Mouse (Mus musculus): ENCODE measurements around the gene Wdcp. TPM values are rescaled to one million over a fixed set of nuclear protein-coding genes. Genes with fewer than 3 reads are reported as not detected.
"Not testable (repeated sequence)": the region's sequence is repeated elsewhere in the genome, so short reads cannot be mapped to it uniquely, and the experiment has no call there.

The Wdcp gene
- 1 to 10 TPM; 7.3 to 8.4 TPM for total RNA-seq (2021)
- long read RNA-seq, experiment 1, full-length matches to known transcripts: 3 of 4 reads
- long read RNA-seq, experiment 1, partial matches to known transcripts: 0 of 4 reads
- long read RNA-seq, experiment 1, other reads (novel, unspliced or antisense): 1 of 4 reads
- long read RNA-seq, experiment 2, partial matches to known transcripts: 0 of 1 reads
- long read RNA-seq, experiment 2, other reads (novel, unspliced or antisense): 0 of 1 reads

DNA sequence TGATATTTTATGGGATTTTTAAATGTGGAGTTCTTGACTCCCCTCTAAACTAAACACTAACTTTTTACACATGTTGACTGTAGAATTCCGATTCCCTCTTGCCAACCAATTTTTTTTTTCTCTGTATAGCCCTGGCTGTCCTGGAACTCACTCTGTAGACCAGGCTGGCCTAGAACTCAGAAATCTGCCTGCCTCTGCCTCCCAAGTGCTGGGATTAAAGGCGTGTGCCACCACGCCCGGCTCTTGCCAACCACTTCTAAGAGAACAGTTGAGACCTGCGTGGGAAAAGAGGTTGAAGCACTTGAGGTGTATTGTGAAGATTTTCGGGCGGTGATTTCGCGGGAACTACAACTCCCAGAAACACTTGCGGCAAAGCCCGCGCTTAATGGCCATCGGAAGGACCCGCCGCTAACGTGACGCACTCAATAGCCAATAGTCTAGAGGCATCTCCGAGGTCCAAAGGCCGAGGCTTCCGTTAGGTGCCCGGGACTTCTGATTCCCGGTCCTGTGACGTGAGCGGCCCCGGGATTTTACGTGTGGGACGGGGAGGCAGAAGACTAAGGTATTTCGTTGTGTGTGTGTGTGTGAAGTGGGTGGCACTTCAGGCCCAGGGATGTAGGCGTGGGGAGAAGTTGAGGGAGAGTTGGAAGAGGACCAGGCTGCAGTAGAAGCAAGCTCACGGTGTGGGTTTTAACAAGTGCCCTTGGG is at the start of gene Wdcp:
Gene Wdcp, plus strand, starts transcription at position 414 of the 708 bp plus-strand sequence.
- peak; percentile 94 to 96 for DNase-seq

DNA sequence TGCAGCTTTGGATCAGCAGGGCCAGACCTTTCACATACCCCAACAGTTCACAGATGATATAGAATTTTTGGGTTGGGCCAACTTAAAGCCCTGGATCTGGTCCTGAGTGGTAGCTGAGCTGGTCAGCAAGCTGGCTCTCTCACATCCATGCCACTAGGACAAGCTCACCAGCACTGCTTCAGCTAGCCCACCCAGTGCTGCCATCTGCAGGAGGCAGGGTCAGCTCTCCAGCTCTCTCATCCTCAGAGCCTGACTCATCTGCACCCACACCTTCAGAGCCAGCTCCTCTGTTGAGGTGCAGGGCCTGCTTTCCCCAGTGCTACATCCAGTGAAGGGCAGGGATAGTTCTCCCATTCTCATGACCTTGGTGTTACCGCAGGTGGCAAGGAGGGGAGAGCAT is 49.4 kb upstream of the Wdcp start:
- DNase-seq: no peak

DNA sequence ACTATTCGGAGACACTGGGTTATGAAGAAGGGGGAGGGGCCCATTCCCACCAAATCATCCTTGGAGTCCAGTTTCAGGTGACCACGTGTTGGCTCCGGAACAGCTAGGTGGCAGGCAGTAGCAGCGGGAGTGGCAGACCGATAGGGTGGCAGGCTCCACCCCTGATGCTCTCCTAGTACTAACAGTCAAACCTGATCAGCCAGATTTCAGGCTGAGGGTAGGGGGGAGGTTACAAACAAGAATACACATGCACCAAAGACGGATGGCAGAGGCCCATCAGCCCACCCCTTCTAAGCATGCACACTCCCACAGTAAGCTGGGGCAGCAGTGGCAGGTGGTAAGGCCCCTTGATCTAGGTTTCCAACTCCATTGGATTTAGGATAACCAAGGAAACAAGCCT is 45.6 kb upstream of the Wdcp start:
- DNase-seq: not testable (repeated sequence)

DNA sequence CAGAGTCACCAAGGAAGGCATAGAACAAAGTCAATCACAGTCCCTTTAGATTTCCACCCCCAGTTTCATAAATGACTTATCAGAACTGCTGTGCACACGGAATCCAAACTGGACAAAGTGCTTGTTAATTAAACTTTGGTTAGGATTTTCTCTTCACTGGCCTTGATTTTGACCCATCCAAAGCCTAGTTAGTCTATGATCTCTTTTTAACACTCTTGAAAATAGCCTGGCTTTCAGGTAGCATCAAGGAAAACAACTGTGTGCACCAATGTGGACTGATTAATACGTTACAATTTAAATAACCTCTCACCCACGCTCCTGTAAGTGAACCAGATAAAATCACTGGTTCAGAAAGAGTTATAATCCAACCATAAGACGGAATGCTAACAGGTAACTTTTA is 32.1 kb upstream of the Wdcp start:
- DNase-seq: no peak

DNA sequence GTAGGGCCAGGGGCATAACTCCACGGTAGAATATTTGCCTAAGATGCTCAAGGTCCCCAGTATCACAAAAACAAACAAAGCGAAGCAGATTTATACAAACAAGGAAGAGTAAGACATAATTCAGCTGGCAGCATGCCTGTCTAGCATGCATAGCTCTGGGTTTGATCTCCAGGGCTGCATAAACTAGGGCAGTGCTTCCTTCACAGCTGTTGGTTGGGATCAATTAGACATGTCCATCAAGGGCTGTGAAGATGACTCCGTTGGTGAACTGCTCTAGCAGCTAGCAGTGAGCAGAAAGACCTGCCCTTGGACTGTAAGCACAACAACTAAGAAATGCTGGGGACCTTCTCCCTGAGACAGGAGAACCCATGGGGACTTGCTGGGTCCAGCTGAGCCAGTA is 31.4 kb upstream of the Wdcp start:
- no peak for DNase-seq

DNA sequence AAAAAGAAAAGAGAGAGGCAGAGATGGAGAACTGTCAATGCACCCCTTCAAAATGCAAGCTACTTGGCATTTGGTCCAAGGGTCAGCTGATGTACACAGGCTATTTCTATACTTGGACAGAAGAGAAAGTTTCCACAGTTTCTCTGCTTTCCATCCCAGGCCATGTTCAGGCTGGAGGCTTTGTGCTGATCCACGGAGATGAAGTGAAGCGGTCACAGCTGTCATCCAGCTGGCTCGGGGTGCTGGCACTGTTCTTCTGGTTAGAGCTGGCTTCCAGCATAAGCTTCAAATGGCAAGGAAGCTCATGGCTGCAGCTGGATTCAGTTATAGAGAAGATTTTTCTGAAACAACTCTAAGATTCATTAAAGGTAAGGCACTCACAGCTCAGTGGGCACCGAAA is 29.5 kb upstream of the Wdcp start:
- peak in 1 of 2 experiments; percentile 8 for DNase-seq

DNA sequence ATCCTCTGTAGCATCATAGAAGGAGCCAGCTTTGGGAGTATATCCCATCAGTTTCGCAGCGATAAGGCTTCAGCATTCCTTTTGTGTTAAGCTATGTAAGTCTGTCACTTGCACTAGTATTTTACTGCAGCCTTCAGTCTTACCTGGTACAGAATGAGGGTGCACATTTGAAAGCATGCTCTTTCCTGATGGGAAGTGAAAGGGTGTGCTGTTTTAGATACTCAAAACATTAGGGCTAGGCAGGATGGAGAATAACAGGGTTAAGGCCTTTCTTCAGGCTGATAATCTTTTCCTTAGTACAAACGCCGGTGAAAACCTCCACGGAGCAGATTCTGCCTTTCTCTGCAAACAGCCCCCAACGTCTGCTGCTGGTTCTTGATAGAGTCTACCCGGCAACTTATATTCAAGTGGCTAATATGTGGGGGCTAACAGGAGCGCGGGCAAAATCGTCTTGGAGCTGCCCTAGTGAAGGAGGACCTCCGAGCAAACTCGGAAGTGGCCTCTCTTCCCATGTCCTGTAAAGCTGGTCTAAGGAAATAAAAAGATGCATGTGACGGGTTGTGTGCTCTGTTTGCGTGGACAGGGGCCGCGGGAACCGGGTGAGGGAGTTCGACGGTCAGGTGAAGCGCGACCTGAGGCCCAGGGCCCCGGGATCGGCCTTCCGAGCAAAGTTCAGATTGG is 26.3 kb upstream of the Wdcp start:
- DNase-seq: peak in 1 of 2 experiments; percentile 6

DNA sequence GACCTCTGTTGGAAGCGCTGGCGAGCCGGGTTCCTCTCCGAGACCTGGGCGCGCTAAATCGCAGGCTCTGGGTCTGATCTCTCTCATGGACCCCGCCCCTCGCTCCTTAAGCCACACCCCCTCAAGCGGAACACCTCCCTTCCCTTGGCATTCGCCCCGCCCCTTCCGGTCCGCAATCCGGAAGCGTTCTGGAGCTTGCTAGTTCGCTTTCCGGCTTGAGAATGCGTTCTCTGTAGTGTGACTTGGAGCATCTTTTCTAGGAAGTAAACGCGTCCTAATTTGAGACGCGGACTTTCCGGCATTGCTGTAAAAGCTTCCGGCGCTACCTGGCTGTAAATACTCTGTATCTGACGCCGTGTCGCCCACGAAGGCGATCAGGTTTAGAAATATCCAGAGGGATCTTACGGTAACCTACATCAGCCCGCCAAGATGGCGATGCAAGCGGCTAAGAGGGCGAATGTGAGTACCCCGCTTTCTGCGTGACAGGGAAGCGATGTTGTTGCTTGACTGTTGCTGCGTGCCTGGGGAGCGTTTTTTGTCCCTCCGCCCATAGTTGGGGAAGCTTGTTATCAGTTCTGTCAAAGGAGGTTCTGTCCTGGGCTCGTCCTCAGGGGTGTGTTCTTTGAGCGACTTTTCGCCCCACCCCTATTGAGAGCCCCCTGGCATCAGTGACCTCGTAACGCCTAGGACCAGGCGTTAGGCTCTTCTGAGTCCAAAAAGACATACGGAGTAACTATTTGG is 25.6 kb upstream of the Wdcp start, which contains the start of gene Sf3b6:
Gene Sf3b6, plus strand, starts transcription at position 184 of the 741 bp plus-strand sequence.
- peak; percentile 98 to 100 for DNase-seq

DNA sequence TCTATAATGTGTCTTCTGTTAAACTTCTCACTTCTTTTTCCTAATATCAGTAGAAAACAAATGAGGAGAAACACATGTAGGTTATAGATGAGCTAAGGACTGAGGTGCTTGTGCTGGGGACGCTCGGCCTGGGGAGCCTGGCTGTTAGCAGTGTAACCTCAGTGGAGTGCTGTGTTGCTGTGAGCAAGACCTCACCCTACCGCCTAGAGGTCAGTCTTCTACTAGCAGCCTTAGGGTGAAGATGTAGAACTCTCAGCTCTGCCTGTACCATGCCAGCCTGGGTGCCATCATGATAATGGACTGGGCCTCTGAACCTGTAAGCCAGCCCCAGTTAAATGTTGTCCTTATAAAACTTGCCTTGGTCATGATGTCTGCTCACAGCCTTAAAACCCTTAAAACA is 15.8 kb upstream of the Wdcp start:
- DNase-seq: no peak

DNA sequence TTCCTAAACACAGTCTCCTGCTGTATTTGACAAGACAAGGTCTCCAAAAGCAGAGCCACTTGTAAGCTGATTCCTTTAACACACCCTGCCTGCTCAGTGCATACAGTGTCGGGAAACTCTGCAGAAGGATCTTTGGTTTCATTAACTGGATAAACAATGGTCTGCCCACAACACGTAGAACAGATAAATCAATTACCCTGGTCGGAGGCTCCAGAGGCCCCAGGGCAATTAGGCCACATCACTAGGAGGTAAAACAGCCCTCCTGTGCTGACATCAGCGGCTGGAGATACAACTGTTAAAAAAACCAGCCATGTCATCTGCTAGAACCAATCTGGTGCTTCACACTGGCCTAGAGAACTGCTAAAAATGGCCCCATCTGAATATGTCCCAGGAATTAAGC is 6.1 kb upstream of the Wdcp start:
- DNase-seq: no peak

DNA sequence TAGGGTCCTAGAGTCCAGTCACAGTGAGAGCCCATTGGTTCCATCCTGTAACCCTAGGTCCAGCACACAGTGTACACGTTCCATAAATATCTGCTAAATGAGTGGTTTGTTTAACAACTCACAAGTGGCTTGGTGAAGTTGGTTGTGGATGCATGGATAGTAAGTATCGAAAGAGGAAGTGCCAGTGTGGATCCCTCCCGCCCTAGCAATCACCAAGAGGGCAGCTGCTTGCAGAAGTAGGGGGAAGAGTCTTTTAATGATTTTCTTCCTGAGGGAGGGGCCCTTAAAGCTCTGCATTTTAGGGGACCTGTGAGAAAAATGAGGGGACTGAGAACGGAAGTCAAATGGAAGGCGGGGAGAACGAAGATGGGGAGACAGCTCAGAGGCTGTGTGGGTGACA is 3.1 kb upstream of the Wdcp start:
- DNase-seq: peak in 1 of 2 experiments; percentile 36

DNA sequence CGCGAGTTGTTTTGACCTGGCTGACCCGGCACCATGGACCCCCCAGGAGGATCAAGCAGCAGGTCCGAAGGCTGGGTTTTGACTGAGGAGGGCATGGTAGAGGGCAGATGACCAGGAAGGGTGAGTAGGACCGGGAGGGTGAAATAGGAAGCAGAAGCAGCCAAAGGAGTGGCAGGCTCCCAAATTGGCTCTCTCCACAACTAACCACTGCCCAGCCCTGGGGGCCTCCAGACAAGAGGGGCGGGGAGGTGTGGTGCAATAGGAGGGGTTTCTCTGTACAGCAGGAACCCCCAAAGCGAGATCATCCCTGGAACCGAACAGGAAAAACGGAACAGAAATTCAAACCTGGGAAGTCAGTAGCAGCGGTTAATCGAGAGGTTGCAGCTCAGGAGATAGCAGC is 2.4 kb upstream of the Wdcp start:
- peak; percentile 38 to 40 for DNase-seq

DNA sequence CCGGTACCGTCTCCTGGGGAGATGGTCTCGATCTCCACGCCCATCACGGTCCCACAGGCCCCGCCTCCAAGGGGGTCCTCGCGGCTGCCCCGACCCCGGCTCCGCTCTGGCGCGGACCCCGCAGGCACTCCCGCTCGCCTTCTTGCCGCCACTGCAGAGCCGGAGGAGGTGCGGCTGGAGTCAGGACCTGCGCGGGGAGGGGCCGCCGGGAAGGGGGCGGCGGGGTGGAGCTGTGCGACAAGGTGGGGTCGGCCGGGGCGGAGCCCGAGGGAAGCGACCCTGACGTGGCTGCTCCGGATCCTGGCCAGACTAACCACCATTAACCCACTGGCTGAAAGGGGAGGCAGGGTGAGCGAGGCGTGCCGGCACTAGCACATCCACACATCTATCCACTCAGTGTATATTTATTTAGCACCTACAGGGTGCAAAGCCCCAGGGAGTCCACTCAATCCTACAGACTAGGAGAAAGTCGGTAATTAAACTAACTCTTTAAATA is 1.7 kb upstream of the Wdcp start, which contains the start of gene Fkbp1b:
Gene Fkbp1b, minus strand, starts transcription at position 200 of the 496 bp plus-strand sequence.
- DNase-seq: peak; percentile 58 to 60

DNA sequence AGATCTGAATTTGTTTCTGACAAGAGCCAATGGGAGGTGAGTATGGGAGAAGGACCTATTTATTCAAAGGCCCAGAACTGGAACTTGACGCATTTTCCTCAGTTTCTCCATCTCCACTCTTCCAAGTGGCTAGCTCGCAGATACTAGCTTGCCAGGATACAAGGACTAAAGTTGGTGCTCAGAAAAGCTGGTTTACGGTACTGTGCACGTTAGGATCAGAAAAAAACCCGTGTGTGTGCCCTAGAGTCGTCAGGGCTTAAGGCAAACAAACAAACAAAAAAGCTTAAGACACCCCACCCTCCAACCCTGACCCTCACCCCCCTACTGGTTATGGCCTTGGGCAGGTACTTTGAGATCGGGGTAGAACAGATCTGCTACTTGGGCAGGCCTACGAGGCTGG is 647 bp upstream of the Wdcp start:
- DNase-seq: no peak

DNA sequence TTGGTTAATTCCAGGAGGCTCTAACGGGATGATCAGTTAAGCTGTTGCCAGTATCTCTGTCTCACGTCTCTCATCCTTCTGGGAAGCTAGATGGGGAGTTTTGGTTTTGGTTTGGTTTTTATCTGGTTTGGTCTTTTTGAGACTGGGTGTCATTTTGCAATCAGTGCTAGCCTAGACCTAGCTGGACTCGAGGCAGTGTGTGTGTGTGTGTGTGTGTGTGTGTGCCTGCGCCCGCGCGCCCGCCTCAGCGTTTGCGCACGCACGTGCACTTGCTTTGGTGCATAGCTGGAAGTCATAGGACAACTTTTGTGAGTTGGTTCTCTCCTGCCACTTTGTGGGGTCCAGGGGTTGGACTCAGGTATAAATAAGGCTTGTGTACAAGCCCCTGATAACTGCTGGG is 638 bp downstream of the Wdcp start:
- peak; percentile 34 to 62 for DNase-seq

DNA sequence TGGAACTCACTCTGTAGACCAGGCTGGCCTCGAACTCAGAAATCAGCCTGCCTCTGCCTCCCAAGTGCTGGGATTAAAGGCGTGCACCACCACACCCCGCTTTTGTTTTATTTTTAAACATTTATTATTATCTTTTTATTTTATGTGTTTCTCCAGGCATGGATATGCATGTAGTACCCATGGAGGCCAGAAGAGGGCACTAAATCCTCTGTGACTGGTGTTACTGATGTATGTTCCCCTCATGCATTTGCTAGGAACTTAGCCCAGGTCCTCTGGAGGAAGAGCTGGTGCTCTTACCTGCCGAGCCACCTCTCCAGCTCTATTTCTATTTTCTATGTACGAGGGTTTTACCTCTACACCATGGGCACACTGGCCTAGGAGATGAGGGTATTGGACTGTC is 13.1 kb downstream of the Wdcp start:
- DNase-seq: peak in 1 of 2 experiments; percentile 42

DNA sequence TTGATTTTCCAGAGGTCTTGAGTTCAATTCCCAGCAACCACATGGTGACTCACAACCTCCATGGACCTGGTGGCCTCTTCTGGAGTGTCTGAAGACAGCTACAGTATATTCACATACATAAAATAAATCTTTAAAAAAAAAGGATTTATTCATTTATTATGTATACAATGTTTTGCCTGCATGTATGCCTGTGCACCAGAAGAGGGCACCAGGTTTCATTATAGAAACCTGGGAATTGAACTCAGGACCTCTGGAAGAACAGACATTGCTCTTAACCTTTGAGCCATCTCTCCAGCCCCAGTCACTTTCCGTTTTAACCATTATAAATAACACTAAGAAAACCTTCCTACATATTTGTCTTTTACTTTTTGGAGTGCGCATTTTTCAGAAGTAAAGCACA is 13.7 kb downstream of the Wdcp start:
- DNase-seq: no peak

DNA sequence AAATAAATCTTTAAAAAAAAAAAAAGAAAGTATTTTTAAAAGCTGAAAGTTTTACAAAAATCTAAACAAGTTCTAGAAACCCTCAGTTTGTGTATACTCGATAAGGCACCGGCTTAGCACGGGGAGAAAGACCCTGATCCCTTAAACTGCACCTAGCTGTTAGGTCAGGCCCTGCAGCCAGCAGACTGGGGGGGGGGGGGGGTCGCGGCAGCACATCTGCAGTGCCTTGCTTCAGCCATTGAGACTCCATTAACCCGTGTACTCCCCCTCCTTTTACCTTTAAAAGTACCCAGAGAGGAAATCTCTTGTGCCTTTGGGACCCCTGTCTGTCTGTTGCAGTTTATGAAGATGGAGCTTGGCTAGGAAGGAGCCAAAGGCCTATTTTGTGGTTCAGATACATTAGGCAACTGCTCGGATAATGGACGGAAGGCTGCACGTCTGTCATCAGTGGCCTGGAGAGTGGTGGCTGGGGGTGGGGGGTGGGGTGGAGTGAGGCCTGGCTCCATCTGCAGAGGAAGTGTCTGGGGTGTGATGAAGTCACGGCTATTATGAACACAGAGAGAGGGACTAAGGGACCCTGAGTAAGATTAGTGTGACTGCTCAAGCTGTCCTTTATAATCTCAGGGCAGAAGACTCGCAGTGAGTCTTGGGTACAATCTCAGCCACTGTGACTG is 16.3 kb downstream of the Wdcp start:
- no peak for DNase-seq

DNA sequence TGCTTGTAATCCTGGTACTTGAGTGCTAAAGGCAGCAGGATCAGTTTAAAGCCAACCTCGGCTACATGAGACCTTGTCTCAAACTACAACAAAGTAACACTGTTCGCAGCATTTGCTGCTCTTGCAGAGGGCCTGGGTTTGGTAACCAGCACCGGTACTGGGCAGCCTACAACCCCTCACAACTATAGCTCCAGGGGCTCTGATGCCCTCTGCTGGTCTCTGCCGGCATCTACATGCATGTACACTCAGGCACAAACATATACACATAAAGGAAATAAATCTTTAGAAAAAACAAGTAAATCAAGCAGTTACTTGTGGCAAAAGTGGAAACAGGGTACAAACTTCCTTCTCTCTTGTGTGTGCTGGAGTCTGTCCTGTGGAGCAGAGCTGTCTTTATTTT is 19.6 kb downstream of the Wdcp start:
- no peak for DNase-seq

DNA sequence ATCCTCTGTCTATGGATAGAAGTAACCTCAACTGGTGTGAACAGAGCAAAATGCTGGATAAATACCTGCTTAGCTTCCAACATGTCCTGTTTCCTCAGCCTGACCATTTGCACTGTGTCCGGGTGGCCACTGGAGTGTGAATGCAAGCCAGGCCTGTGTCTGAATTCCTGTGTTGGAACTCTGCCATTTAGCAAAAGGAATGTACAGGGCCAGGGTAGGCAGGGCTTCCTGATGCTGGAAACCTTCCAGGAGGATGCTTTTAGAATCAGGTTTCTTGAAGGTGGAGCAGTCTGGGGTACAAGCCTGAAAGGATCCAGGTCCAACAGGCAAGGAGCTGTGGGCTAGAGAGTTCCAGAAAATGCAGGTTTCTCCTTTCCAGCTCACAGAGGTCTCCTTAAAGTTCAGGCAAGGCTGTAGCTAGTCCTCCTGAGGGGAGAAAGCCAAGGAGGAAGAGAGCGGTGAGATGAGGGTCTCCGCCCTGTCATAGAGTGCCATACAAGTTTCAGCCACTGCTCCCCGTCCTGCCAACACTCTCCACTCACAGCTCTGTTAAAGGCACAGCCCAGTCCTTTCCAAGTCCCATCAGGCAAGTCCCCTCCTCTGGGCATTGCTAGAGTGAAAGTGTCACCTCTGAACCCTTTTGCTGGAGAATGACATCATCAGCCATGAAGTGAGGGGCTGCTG is 20.7 kb downstream of the Wdcp start:
- DNase-seq: peak; percentile 47 to 50

DNA sequence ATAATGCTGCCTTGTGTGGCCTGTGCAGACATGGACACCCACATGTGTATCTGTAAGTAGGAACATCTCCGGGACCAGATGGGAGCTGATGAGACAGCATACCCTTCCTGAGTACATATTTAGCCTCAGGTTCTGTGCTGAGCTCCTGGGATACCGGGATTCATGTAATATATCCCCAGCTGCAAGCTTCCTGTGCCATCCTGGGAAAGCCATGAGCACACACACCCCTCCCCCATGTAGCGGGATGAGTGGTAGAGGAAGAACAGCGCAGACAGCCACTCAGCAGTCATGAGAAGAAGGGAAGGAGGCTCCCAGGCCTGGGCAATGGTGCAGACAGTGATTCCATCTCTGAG is 21.2 kb downstream of the Wdcp start:
- no peak for DNase-seq
